In the genomic region with DNA sequence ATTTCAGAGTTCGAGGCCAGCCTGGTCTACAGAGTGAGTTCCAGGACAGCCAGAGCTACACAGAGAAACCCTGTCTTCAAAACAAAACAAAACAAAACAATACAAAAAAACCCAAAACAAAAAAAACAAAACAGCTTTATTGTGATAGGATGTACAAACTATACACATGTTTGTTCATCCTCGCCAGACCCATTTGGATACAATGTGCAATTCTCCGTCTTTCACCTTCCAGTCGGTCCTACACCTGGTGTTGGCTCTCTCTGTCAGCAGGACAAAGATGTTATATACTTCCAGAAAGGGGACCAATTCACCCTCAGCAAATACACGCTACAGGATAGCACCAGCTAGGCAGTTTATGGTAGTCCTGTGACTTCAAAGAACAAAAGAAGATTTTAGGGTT, we compare ENCODE assay signal across 16 mouse cellular contexts.
"Had no signal": no experiment of that assay in that cellular context is flagged by ENCODE, and none has a peak within 500 bp of the region (broad histone marks: within the 10 kb centered on the region; RNA-seq: fewer than 3 reads in every experiment).

No protein-coding gene starts in this region.

- H3K4me2 ChIP-seq: neural tube, embryonic 13.5 days; neural tube, embryonic 15.5 days; stomach, embryonic 15.5 days had no signal

- DNase-seq: retina, postnatal 1 day; right cerebral cortex, adult 18-20 months; right cerebral cortex, postnatal 14 days; right cerebral cortex, postnatal 25 days; right cerebral cortex, postnatal 4 days; spleen, adult 18-20 months; thymus, adult 18-20 months; thymus, adult 2 months; thymus, postnatal 14 days; thymus, postnatal 25 days; thymus, postnatal 36 days; thymus, postnatal 4 days had no signal

- H3K4me1 ChIP-seq: neural tube, embryonic 13.5 days; neural tube, embryonic 15.5 days; stomach, embryonic 15.5 days had no signal

- H3K9me3 ChIP-seq: neural tube, embryonic 13.5 days; neural tube, embryonic 15.5 days; stomach, embryonic 15.5 days had no signal

- H3K36me3 ChIP-seq: neural tube, embryonic 13.5 days; neural tube, embryonic 15.5 days; stomach, embryonic 15.5 days had no signal

- H3K9ac ChIP-seq: neural tube, embryonic 13.5 days; neural tube, embryonic 15.5 days; stomach, embryonic 15.5 days had no signal

- H3K27me3 ChIP-seq: neural tube, embryonic 13.5 days; neural tube, embryonic 15.5 days; stomach, embryonic 15.5 days had no signal

- H3K27ac ChIP-seq: neural tube, embryonic 13.5 days; neural tube, embryonic 15.5 days; stomach, embryonic 15.5 days; stomach, postnatal 0 days had no signal

- H3K4me3 ChIP-seq: neural tube, embryonic 13.5 days; neural tube, embryonic 15.5 days; stomach, embryonic 15.5 days had no signal
